Mouse (Mus musculus) gastrocnemius, postnatal 10 days (tissue): ENCODE results near the gene BC017158. TPM values are rescaled to one million over a fixed set of nuclear protein-coding genes. Genes with fewer than 3 reads are reported as not detected.

Experiments
- DNase-seq: peaks from one replicate; pipeline ENCODE4 v3.0.0; 2021; ENCODE audit warnings: mixed read lengths
- total RNA-seq, 2 experiments: library from RNA; stranded (reverse); gene quantifications; 2 replicates each; pipeline ENCODE4 v1.2.3; 2021

The BC017158 gene
- total RNA-seq, 2 experiments from 2014 or later: 7.0 to 11.9 TPM

- no peak for DNase-seq
Observed at GRCm38 (mm10) chr7:128265411-128265810, 32.6 kb downstream of the BC017158 start, which contains the start of gene Slc5a2. Gene Slc5a2, plus strand, starts transcription at chr7:128265657.

GRCm38 (mm10) chr7:128256783-128257334 lies 41.1 kb downstream of the BC017158 start:
- DNase-seq: no peak

- DNase-seq: no peak
Observed at GRCm38 (mm10) chr7:128255757-128256156, 42.2 kb downstream of the BC017158 start.

GRCm38 (mm10) chr7:128254978-128255377 lies 43.0 kb downstream of the BC017158 start:
- DNase-seq: no peak

GRCm38 (mm10) chr7:128252609-128253008 lies 45.4 kb downstream of the BC017158 start:
- DNase-seq: peak; percentile 30

- DNase-seq: no peak
Observed at GRCm38 (mm10) chr7:128251946-128252345, 46.0 kb downstream of the BC017158 start.

GRCm38 (mm10) chr7:128249998-128250397 lies 48.0 kb downstream of the BC017158 start:
- no peak for DNase-seq

- DNase-seq: no peak
Observed at GRCm38 (mm10) chr7:128248081-128249042, 49.6 kb downstream of the BC017158 start.

GRCm38 (mm10) chr7:128247443-128247842 lies 50.5 kb downstream of the BC017158 start:
- peak; percentile 88 for DNase-seq

- DNase-seq: peak; percentile 62
Observed at GRCm38 (mm10) chr7:128246496-128247391, 51.2 kb downstream of the BC017158 start, which contains the start of gene Tgfb1i1. Gene Tgfb1i1, plus strand, starts transcription at chr7:128246812.

- DNase-seq: no peak
Observed at GRCm38 (mm10) chr7:128245547-128245946, 52.4 kb downstream of the BC017158 start.

GRCm38 (mm10) chr7:128244410-128245025 lies 53.5 kb downstream of the BC017158 start:
- DNase-seq: no peak

GRCm38 (mm10) chr7:128243921-128244320 lies 54.0 kb downstream of the BC017158 start:
- DNase-seq: no peak

GRCm38 (mm10) chr7:128242331-128242730 lies 55.6 kb downstream of the BC017158 start:
- no peak for DNase-seq

GRCm38 (mm10) chr7:128240131-128240784 lies 57.7 kb downstream of the BC017158 start:
- DNase-seq: no peak

GRCm38 (mm10) chr7:128238991-128239390 lies 59.0 kb downstream of the BC017158 start:
- peak; percentile 26 for DNase-seq

GRCm38 (mm10) chr7:128237927-128238778 lies 59.8 kb downstream of the BC017158 start, which contains the start of gene 9130023H24Rik:
Gene 9130023H24Rik, minus strand, starts transcription at chr7:128238031.
- peak; percentile 100 for DNase-seq

- no peak for DNase-seq
Observed at GRCm38 (mm10) chr7:128237593-128237926, 60.4 kb downstream of the BC017158 start.

GRCm38 (mm10) chr7:128236856-128237592 lies 60.9 kb downstream of the BC017158 start, which contains the start of gene Armc5:
Gene Armc5, plus strand, starts transcription at chr7:128237342.
- DNase-seq: peak; percentile 90
